Mouse (Mus musculus): ENCODE measurements around the gene Raf1.
A peak's percentile ranks its signal among the peaks of the same experiment; 100 is the strongest.
"Not testable (repeated sequence)": the region's sequence is repeated elsewhere in the genome, so short reads cannot be mapped to it uniquely, and the experiment has no call there.

Raf1 gene

GRCm38 (mm10) chr6:115681066-115681465 is 4.6 kb upstream of the Raf1 start:
- peak; percentile 78 for DNase-seq

- DNase-seq: no peak
Measured at GRCm38 (mm10) chr6:115678012-115678411, 1.6 kb upstream of the Raf1 start.

- no peak for DNase-seq
Measured at GRCm38 (mm10) chr6:115677441-115677840, 1.0 kb upstream of the Raf1 start.

GRCm38 (mm10) chr6:115675508-115676336 is 713 bp downstream of the Raf1 start:
- peak; percentile 82 for DNase-seq

- DNase-seq: peak; percentile 39
Measured at GRCm38 (mm10) chr6:115675166-115675507, 1.3 kb downstream of the Raf1 start.

- no peak for DNase-seq
Measured at GRCm38 (mm10) chr6:115674316-115674715, 2.1 kb downstream of the Raf1 start.

GRCm38 (mm10) chr6:115672700-115673099 is 3.7 kb downstream of the Raf1 start:
- no peak for DNase-seq

GRCm38 (mm10) chr6:115666641-115667040 is 9.8 kb downstream of the Raf1 start:
- DNase-seq: no peak

- DNase-seq: no peak
Measured at GRCm38 (mm10) chr6:115664268-115664667, 12.2 kb downstream of the Raf1 start.

GRCm38 (mm10) chr6:115658802-115659201 is 17.6 kb downstream of the Raf1 start:
- no peak for DNase-seq

GRCm38 (mm10) chr6:115653939-115654338 is 22.5 kb downstream of the Raf1 start:
- DNase-seq: no peak

GRCm38 (mm10) chr6:115651719-115652118 is 24.7 kb downstream of the Raf1 start:
- no peak for DNase-seq

GRCm38 (mm10) chr6:115650476-115651427 is 25.7 kb downstream of the Raf1 start:
- DNase-seq: no peak

GRCm38 (mm10) chr6:115649792-115650365 is 26.6 kb downstream of the Raf1 start:
- DNase-seq: no peak

GRCm38 (mm10) chr6:115643315-115643714 is 33.1 kb downstream of the Raf1 start:
- no peak for DNase-seq

- DNase-seq: not testable (repeated sequence)
Measured at GRCm38 (mm10) chr6:115638188-115638587, 38.2 kb downstream of the Raf1 start.

GRCm38 (mm10) chr6:115634015-115634414 is 42.4 kb downstream of the Raf1 start:
- DNase-seq: no peak

GRCm38 (mm10) chr6:115631056-115631795 is 45.2 kb downstream of the Raf1 start:
- DNase-seq: no peak

- no peak for DNase-seq
Measured at GRCm38 (mm10) chr6:115626121-115626520, 50.3 kb downstream of the Raf1 start.

- DNase-seq: no peak
Measured at GRCm38 (mm10) chr6:115620942-115621341, 55.5 kb downstream of the Raf1 start.

- no peak for DNase-seq
Measured at GRCm38 (mm10) chr6:115619818-115620217, 56.6 kb downstream of the Raf1 start.

- no peak for DNase-seq
Measured at GRCm38 (mm10) chr6:115615983-115616382, 60.5 kb downstream of the Raf1 start.

GRCm38 (mm10) chr6:115613793-115614192 is 62.6 kb downstream of the Raf1 start:
- no peak for DNase-seq
